Mouse (Mus musculus) cortical plate, adult 2 months (tissue): ENCODE data around the gene Cacna2d3.

Source experiments
- CTCF ChIP-seq: fragments of 200-500 bp; IDR thresholded peaks from 2 replicates; pipeline ENCODE4 v1.5.1; 2011; ENCODE audit warnings: mild to moderate bottlenecking, control low read depth, low read length; ENCODE audit not compliant: insufficient read depth; ENCODE audit errors: extremely low read depth
- POLR2A ChIP-seq: fragments of 200-500 bp; IDR thresholded peaks from 2 replicates; pipeline ENCODE4 v1.6.1; 2011; ENCODE audit warnings: mild to moderate bottlenecking, low read length, control low read depth; ENCODE audit not compliant: insufficient read depth; ENCODE audit errors: extremely low read depth

DNA sequence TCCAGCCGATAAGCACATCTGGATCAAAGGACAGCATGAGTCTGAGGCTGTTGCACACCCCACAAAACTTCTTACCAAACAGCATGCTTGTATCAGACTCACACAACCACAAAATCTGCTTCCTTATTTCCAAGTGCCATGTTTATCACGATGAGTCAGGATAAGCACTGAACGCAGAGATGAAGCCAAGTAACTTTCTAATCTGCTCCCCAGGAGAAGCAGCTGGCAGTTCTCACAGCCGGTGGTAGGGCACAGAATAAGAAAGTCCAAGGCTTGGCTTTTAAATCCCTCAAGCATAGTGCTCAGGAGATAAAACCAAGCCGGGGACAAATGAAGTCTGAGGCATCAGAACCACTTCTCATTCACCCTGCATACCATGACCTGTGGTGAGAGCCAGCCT, 146.1 kb downstream of the Cacna2d3 start:
- TF ChIP-seq CTCF (no peak), POLR2A (no peak)
